In genomic region chr5:20778274-20778984, GRCm38 (mm10) we compare ENCODE assay signal across 14 mouse cellular contexts.
A peak's percentile ranks its signal among the peaks of the same experiment; 100 is the strongest.
DNase-seq lines count a peak whose midpoint lies in the region; ATAC-seq lines count a peak whose summit lies in the region.
"Had no signal": no experiment of that assay in that cellular context is flagged by ENCODE, and none has a peak within 500 bp of the region (broad histone marks: within the 10 kb centered on the region; RNA-seq: fewer than 3 reads in every experiment).

No protein-coding gene starts in this region.

- H3K27me3 ChIP-seq in limb, embryonic 12.5 days = no peaks in the 10 kb centered on the region
- no peaks in the 10 kb centered on the region for H3K27me3 ChIP-seq in forebrain, embryonic 14.5 days (replicated peaks; ENCODE audit: control insufficient read depth, insufficient read depth, low read length)
- H3K27me3 ChIP-seq in forebrain, embryonic 16.5 days (replicated peaks; ENCODE audit: control insufficient read depth, insufficient read depth, low read length) = no peaks in the 10 kb centered on the region

- no peak for DNase-seq in frontal cortex, postnatal 25 days (ENCODE audit: low spot score in 2 of 2)
- DNase-seq in 3T3-L1 (ENCODE audit: low read depth, low spot score) = peak; percentile 14
- peak; percentile 44 for DNase-seq in ZHBTc4 (ENCODE audit: low read depth, low spot score)
- DNase-seq in forebrain, embryonic 14.5 days (ENCODE audit: low spot score) = no peak
- DNase-seq: forebrain, postnatal 0 days; heart, adult 11 months; thymus, adult 2 months had no signal

- no peak overlapping the region for H3K9ac ChIP-seq in limb, embryonic 12.5 days (replicated peaks)
- no peak overlapping the region for H3K9ac ChIP-seq in forebrain, embryonic 14.5 days (ENCODE audit: low read length)
- no peak overlapping the region for H3K9ac ChIP-seq in forebrain, embryonic 16.5 days (replicated peaks; ENCODE audit: low read depth, low read length)
- H3K9ac ChIP-seq: forebrain, postnatal 0 days had no signal

- no peak overlapping the region for H3K4me2 ChIP-seq in limb, embryonic 12.5 days
- H3K4me2 ChIP-seq in forebrain, embryonic 14.5 days (ENCODE audit: low read length) = no peak overlapping the region
- no peak overlapping the region for H3K4me2 ChIP-seq in forebrain, embryonic 16.5 days (ENCODE audit: low read length)

- H3K36me3 ChIP-seq in limb, embryonic 12.5 days = peaks cover 11% of the 10 kb centered on the region; the same call in 1 of the 2 replicates
- H3K36me3 ChIP-seq in forebrain, embryonic 14.5 days (ENCODE audit: control insufficient read depth, insufficient read depth, low read length) = peaks cover 24% of the 10 kb centered on the region
- H3K36me3 ChIP-seq in forebrain, embryonic 16.5 days (ENCODE audit: control insufficient read depth, insufficient read depth) = no peaks in the 10 kb centered on the region

- H3K4me1 ChIP-seq in limb, embryonic 12.5 days (replicated peaks) = peaks cover 11% of the 10 kb centered on the region; the same call in 1 of the 2 replicates
- no peaks in the 10 kb centered on the region for H3K4me1 ChIP-seq in forebrain, embryonic 14.5 days (ENCODE audit: control insufficient read depth, insufficient read depth, low read length)
- no peaks in the 10 kb centered on the region for H3K4me1 ChIP-seq in forebrain, embryonic 16.5 days (replicated peaks; ENCODE audit: control insufficient read depth, insufficient read depth, low read length)

- 71% methylated on average over 8 of the region's 8 CpGs for WGBS in limb, embryonic 12.5 days
- 89% methylated on average over 8 of the region's 8 CpGs for WGBS in forebrain, embryonic 14.5 days
- WGBS in forebrain, embryonic 16.5 days = 91% methylated on average over 8 of the region's 8 CpGs

- no peak overlapping the region for H3K4me3 ChIP-seq in limb, embryonic 12.5 days (replicated peaks)
- H3K4me3 ChIP-seq in forebrain, embryonic 14.5 days (ENCODE audit: low read depth, low read length) = no peak overlapping the region
- H3K4me3 ChIP-seq in forebrain, embryonic 16.5 days (replicated peaks; ENCODE audit: low read length) = no peak overlapping the region
- H3K4me3 ChIP-seq: myocyte had no signal

- ATAC-seq in frontal cortex, adult (ENCODE audit: low TSS enrichment) = peak; percentile 77
- no peak; the same call in 1 of the 2 replicates for ATAC-seq in limb, embryonic 12.5 days (ENCODE audit: insufficient number of reproducible peaks, insufficient read depth, low FRiP score, low TSS enrichment, low read depth)
- no peak for ATAC-seq in forebrain, embryonic 14.5 days
- no peak for ATAC-seq in monocyte, adult 5-6 weeks (replicated peaks; ENCODE audit: insufficient number of reproducible peaks, low FRiP score, low TSS enrichment, poor library complexity, severe bottlenecking)
- no peak for ATAC-seq in forebrain, embryonic 16.5 days
- ATAC-seq: activated CD4-positive, CD25-positive, alpha-beta regulatory T cell, adult 4 months; forebrain, postnatal 0 days; intestine, postnatal 0 days had no signal

- peak overlapping the region; percentile 71 for H3K27ac ChIP-seq in limb, embryonic 12.5 days
- H3K27ac ChIP-seq in forebrain, embryonic 14.5 days (ENCODE audit: low read depth, low read length) = no peak overlapping the region
- H3K27ac ChIP-seq in forebrain, embryonic 16.5 days (ENCODE audit: low read length) = no peak overlapping the region

- no peaks in the 10 kb centered on the region for H3K9me3 ChIP-seq in limb, embryonic 12.5 days
- H3K9me3 ChIP-seq in forebrain, embryonic 14.5 days (replicated peaks; ENCODE audit: control insufficient read depth, low read length) = no peaks in the 10 kb centered on the region
- H3K9me3 ChIP-seq in forebrain, embryonic 16.5 days (ENCODE audit: control insufficient read depth, low read length) = no peaks in the 10 kb centered on the region

Comparison
In these comparisons a context has a peak if more than half of its experiments do, and no peak if none do; other contexts are left out.
1. DNase-seq: peak in 3T3-L1 (single experiment) and ZHBTc4 (single experiment); none in frontal cortex, postnatal 25 days (0 of 2) and forebrain, embryonic 14.5 days (single experiment).